Mouse (Mus musculus) thymus, adult 2 months (tissue): ENCODE data around the gene Utrn.

ENCODE experiments used
- CTCF ChIP-seq: fragments of 200-500 bp; IDR thresholded peaks from 2 replicates; pipeline ENCODE4 v1.5.1; 2012; ENCODE audit warnings: mild to moderate bottlenecking, control low read depth, low read length, moderate library complexity, borderline replicate concordance; ENCODE audit not compliant: control insufficient read depth, poor library complexity, insufficient read depth; ENCODE audit errors: extremely low read depth
- POLR2A ChIP-seq: fragments of 200-500 bp; IDR thresholded peaks from 2 replicates; pipeline ENCODE4 v1.6.1; 2012; ENCODE audit warnings: mild to moderate bottlenecking, low read length, control low read depth, moderate library complexity; ENCODE audit not compliant: control insufficient read depth, poor library complexity, insufficient read depth; ENCODE audit errors: extremely low read depth

DNA sequence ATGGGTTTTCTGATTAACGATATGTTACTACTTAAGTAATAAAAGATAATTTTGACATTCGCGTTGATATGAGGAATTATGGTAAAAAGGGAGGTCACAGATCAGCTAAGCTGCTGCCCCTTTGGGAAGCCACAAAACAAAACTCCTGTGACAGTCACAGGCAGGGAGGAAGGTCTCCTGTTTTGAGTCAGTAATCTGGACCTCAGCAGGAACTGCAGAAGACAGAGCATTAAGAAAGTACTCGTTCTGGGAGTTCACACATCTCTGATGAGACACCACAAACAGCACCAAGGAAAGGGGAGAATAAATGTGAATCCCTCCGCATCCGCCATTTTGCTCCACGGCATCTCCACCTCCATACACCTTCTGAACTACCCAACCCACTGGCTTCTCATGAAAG, 259.3 kb downstream of the Utrn start:
- TF ChIP-seq POLR2A (no peak), CTCF (no peak)
